Mouse (Mus musculus) limb, embryonic 14.5 days (tissue): ENCODE data around the gene Lcn11. TPM values are rescaled to one million over a fixed set of nuclear protein-coding genes. Genes with fewer than 3 reads are reported as not detected.
"Not testable (repeated sequence)": the region's sequence is repeated elsewhere in the genome, so short reads cannot be mapped to it uniquely, and the experiment has no call there.

Experiments used
- ATAC-seq: fragments of 200-750 bp; cut with Nextera tagmentation; 2 replicates; pipeline ENCODE4 v1.8.0; 2017; ENCODE audit warnings: low read depth, moderate number of reproducible peaks, moderate TSS enrichment; ENCODE audit not compliant: low FRiP score
- DNase-seq: peaks from one replicate; pipeline ENCODE4 v3.0.0-alpha.2; 2015; ENCODE audit warnings: low spot score
- H3K27ac ChIP-seq: fragments of 300-500 bp; sonication (generic); replicated peaks from 2 replicates; pipeline ENCODE4 v1.5.1; 2014; ENCODE audit warnings: low read depth, mild to moderate bottlenecking, low read length, moderate library complexity, mixed read lengths
- H3K27me3 ChIP-seq: fragments of 300-500 bp; sonication (generic); 2 replicates; pipeline ENCODE4 v1.6.1; 2014; ENCODE audit warnings: low read length, mixed read lengths; ENCODE audit not compliant: control insufficient read depth, insufficient read depth
- H3K36me3 ChIP-seq: fragments of 300-500 bp; sonication (generic); 2 replicates; pipeline ENCODE4 v1.6.1; 2014; ENCODE audit warnings: mild to moderate bottlenecking, low read length, moderate library complexity, mixed read lengths; ENCODE audit not compliant: control insufficient read depth, insufficient read depth
- H3K4me1 ChIP-seq: fragments of 300-500 bp; sonication (generic); 2 replicates; pipeline ENCODE4 v1.6.1; 2014; ENCODE audit warnings: antibody characterized with exemption, low read length, mixed read lengths; ENCODE audit not compliant: control insufficient read depth, insufficient read depth
- H3K4me2 ChIP-seq: fragments of 300-500 bp; sonication (generic); replicated peaks from 2 replicates; pipeline ENCODE4 v1.6.1; 2014; ENCODE audit warnings: low read depth, mild to moderate bottlenecking, low read length, moderate library complexity; ENCODE audit not compliant: severe bottlenecking
- H3K4me3 ChIP-seq: fragments of 300-500 bp; sonication (generic); replicated peaks from 2 replicates; pipeline ENCODE4 v1.5.1; 2014; ENCODE audit warnings: low read length
- H3K9ac ChIP-seq: fragments of 300-500 bp; sonication (generic); 2 replicates; pipeline ENCODE4 v1.6.1; 2014; ENCODE audit warnings: mild to moderate bottlenecking, low read depth, low read length, moderate library complexity; ENCODE audit not compliant: severe bottlenecking
- H3K9me3 ChIP-seq: fragments of 300-500 bp; sonication (generic); 2 replicates; pipeline ENCODE4 v1.6.1; 2016; ENCODE audit warnings: low read length; ENCODE audit not compliant: control insufficient read depth
- POLR2A ChIP-seq: fragments of 200-500 bp; IDR thresholded peaks from 2 replicates; pipeline ENCODE4 v1.8.0; 2012; ENCODE audit warnings: inconsistent platforms, mild to moderate bottlenecking, moderate library complexity, borderline replicate concordance; ENCODE audit not compliant: insufficient read depth, insufficient read length; ENCODE audit errors: extremely low read depth
- WGBS: fragments of 180-500 bp; shearing (Covaris S2); extraction: QIAGEN DNeasy Blood & Tissue Kit; methylation state at CpG from one replicate; pipeline ENCODE4 v1.1.7; 2014; 5-methylcytosine and 5-hydroxymethylcytosine counted together
- polyA plus RNA-seq, 2 experiments: library from polyadenylated mRNA; depleted of rRNA in 1 of 2; stranded (reverse) in 1 of 2; unstranded in 1 of 2; fragments of >200 nt; fragmentation: Nextera tagmentation in 1 of 2; extraction: Ambion mirVana in 1 of 2; gene quantifications; 2 replicates each; pipeline versions ENCODE4 v1.2.1 to v1.2.3; 2012 to 2014

Gene Lcn11
- polyA plus RNA-seq, 2 experiments: not detected

- Histone ChIP-seq H3K9me3 (no peaks in the 10 kb centered on the region), H3K4me3 (no peak overlapping the region), H3K36me3 (no peaks in the 10 kb centered on the region), H3K27ac (no peak overlapping the region), H3K4me2 (no peak overlapping the region), H3K9ac (no peak overlapping the region), H3K27me3 (no peaks in the 10 kb centered on the region), H3K4me1 (no peaks in the 10 kb centered on the region)
- no peak for TF ChIP-seq POLR2A
- WGBS: 28% methylated on average over 2 of the region's 2 CpGs
- ATAC-seq (no peak), DNase-seq (no peak)
These were observed 20.8 kb downstream of the Lcn11 start for GRCm38 (mm10) chr2:25797635-25798034.

GRCm38 (mm10) chr2:25798065-25798464 is 21.2 kb downstream of the Lcn11 start:
- H3K9me3 ChIP-seq: no peaks in the 10 kb centered on the region
- 56% methylated on average over 5 of the region's 5 CpGs for WGBS
- no peak overlapping the region for H3K4me3 ChIP-seq
- no peaks in the 10 kb centered on the region for H3K27me3 ChIP-seq
- no peaks in the 10 kb centered on the region for H3K36me3 ChIP-seq
- ATAC-seq (no peak), DNase-seq (no peak)
- no peak overlapping the region for H3K9ac ChIP-seq
- H3K4me2 ChIP-seq: no peak overlapping the region
- no peak overlapping the region for H3K27ac ChIP-seq
- no peaks in the 10 kb centered on the region for H3K4me1 ChIP-seq
- no peak for TF ChIP-seq POLR2A

GRCm38 (mm10) chr2:25811711-25812110 is 34.9 kb downstream of the Lcn11 start:
- no peak for DNase-seq
- H3K4me2 ChIP-seq: no peak overlapping the region

DNA sequence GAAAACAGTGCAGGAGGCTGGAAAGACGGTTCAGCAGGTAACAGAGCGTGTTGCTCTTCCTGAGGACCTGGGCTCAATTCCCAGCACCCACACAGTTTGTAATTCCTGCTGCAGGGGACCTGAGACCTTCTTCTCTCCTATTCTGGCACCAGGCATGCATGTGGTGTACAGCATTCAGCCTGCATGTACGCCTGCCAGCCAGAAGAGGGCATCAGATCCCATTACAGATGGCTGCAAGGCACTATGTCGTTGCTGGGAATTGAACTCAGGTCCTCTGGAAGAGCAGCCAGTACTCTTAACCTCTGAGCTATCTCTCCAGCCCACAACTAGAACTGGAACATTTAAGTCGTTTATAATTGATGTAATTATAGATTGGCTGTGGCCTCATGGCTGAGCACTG is 36.5 kb downstream of the Lcn11 start:
- Histone ChIP-seq H3K27ac (no peak overlapping the region), H3K4me2 (no peak overlapping the region), H3K9ac (no peak overlapping the region), H3K4me1 (no peaks in the 10 kb centered on the region), H3K4me3 (no peak overlapping the region), H3K36me3 (no peaks in the 10 kb centered on the region), H3K9me3 (no peaks in the 10 kb centered on the region), H3K27me3 (no peaks in the 10 kb centered on the region)
- no peak for ATAC-seq
- DNase-seq: no peak
- 75% methylated on average over 5 of the region's 5 CpGs for WGBS
- no peak for TF ChIP-seq POLR2A

More at GRCm38 (mm10) chr2:25811711-25812110, 34.9 kb downstream of the Lcn11 start:
- ATAC-seq: no peak
- no peak overlapping the region for H3K4me3 ChIP-seq
- H3K27me3 ChIP-seq: no peaks in the 10 kb centered on the region
- no peak overlapping the region for H3K27ac ChIP-seq
- 78% methylated on average over 2 of the region's 2 CpGs for WGBS
- no peaks in the 10 kb centered on the region for H3K4me1 ChIP-seq
- no peaks in the 10 kb centered on the region for H3K36me3 ChIP-seq
- H3K9me3 ChIP-seq: no peaks in the 10 kb centered on the region
- TF ChIP-seq POLR2A: no peak
- H3K9ac ChIP-seq: no peak overlapping the region

DNA sequence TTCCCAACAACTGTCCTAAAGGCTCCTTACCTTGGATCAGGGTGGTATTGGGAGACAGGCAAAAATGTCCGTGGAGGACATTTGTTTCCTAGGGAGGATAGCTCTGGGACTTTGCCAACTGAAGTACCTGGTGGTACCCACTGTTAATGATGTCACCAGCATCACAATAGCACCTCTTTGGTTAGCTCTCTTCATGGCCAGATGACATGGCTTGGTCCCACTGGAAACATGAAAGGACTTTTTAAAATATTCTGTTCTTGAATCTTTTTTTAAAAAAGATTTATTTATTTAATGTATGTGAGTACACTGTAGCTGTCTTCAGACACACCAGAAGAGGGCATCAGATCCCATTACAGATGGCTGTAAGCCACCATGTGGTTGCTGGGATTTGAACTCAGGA is 38.9 kb downstream of the Lcn11 start, which contains the start of gene Glt6d1:
TSS of gene Glt6d1 (minus strand) at position 101 of the 400 bp plus-strand sequence.
- H3K27me3 ChIP-seq, H3K4me2 ChIP-seq, H3K27ac ChIP-seq, H3K36me3 ChIP-seq, DNase-seq, ATAC-seq, H3K9ac ChIP-seq, H3K4me1 ChIP-seq, H3K4me3 ChIP-seq, H3K9me3 ChIP-seq: not testable (repeated sequence)
- 79% methylated on average over 1 of the region's 1 CpGs for WGBS

DNA sequence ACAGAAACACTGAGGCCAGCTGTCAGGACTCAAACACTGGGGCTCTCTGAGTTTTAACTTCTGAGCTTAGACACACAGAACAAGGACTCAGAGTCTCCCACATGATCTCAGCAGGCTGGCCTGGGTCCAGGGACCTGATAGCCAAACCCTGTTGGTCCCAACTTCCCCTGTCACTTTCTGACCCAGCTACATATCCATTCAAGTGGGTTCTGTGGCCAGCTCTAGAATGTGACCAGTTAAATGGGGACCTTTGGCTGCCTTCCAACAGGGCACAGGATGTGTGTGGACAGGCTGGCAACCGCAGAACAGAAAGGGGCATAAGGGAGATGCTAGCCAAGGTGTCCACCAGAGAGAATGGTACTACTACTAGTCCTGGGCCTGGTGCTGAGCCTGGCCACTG is 46.0 kb downstream of the Lcn11 start, which contains the start of gene Lcn9:
TSS of gene Lcn9 (plus strand) at position 348 of the 400 bp plus-strand sequence.
- no peak for TF ChIP-seq POLR2A
- Histone ChIP-seq H3K36me3 (no peaks in the 10 kb centered on the region), H3K4me3 (no peak within 1 kb of the TSS), H3K27me3 (no peaks in the 10 kb centered on the region), H3K9me3 (no peaks in the 10 kb centered on the region), H3K4me1 (no peaks in the 10 kb centered on the region), H3K4me2 (no peak within 1 kb of the TSS), H3K27ac (no peak within 1 kb of the TSS), H3K9ac (no peak within 1 kb of the TSS)
- 81% methylated on average over 1 of the region's 1 CpGs for WGBS
- ATAC-seq (no peak), DNase-seq (no peak)
